Mouse (Mus musculus): ENCODE data around the gene Slc2a9.
A peak's percentile ranks its signal among the peaks of the same experiment; 100 is the strongest.

Gene Slc2a9

GRCm38 (mm10) chr5:38500043-38500442, 2.9 kb downstream of the Slc2a9 start:
- DNase-seq (ENCODE audit: low read depth): no peak

DNA sequence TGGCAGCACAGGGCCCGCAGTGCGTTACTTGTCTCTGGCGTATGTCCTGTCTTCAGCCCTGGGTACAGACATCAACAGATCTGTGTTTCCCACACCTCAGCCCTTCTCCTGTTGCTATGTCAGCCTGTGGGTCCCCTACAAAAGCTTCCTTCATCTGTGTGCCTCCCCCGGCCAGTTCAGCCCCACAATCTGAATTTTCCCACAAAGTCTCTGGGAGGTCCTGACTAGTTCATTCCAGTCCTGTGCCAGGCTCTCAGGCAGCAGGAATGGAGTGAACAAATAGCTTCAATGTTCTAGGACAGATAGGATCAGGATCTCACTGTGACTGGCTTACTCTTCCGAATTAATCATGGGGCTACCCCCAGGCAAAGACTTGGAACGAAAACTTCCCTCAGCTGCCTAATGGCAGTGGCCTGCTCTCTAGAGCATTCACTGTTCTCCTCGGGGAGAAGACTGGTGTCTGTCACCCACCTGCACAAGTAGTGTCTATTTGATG, 3.6 kb downstream of the Slc2a9 start:
- no peak for DNase-seq (ENCODE audit: low read depth)

DNA sequence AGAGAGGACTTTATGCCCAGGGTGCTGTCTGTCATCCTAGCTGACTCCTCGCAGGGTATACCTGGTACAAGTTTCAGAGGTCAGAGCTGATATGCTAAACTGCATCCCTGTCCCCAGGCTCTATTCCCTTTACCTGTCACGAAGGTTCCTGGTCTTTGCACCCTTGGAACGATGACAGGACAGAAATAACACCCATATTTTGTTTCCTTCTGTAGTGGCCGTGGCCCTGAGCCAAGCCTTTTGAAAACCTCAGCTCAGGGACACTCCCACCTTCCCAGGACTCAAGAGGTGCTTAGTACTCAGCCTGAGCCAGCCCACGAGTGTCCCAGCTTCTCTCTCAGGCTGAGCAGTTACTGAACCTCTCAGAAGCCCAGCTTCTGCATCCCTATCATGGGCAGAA, 4.5 kb downstream of the Slc2a9 start:
- no peak for DNase-seq (ENCODE audit: low read depth)

DNA sequence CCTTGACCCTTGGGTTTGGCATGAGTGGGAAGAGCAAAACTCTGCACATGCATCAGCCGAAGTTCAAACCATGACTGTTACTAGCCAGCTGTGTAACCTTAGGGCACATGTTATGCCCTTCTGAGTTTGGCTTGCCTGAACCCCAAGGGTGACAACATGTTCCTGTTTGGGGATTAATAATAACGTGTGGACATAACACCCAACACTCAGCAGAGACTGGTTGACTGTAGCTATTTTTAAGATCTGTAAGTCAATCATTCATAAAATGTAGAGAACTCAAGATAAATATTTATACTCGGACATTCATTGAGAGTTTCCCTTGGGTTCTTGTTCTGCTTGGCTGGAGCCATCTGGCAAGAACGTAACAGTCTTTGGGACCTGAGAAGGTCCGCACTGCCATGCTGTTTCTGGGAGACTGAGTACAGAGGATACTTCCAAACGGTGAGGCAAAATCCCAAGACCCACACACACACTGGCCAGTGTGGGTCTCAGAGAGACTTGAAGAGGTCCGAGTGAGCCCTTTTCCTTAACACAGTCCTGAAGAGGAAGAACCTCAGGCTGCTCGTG, 6.4 kb downstream of the Slc2a9 start:
- DNase-seq (ENCODE audit: low read depth): no peak

- no peak for DNase-seq (ENCODE audit: low read depth)
Measured at GRCm38 (mm10) chr5:38493890-38494289, 9.1 kb downstream of the Slc2a9 start.

- DNase-seq (ENCODE audit: low read depth): no peak
Measured at GRCm38 (mm10) chr5:38491763-38492162, 11.2 kb downstream of the Slc2a9 start.

DNA sequence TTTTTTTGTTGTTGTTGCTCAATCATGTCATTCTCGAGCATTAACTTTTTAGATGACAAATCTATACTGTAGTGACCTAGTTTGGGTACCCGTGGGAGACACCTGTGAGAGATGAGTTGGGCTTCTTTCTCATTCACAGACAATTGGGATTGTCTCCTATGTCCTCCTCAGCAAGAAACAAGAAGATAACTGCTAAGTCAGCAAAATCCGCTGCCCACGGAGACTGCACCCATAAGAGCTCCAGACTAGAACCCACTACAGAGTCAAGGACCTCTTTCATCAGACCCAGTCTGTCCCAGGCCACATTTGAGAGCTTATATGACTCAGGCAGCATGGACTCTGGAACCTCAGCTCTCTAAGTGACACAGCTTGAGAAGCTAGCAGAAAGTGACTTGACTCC, 13.2 kb downstream of the Slc2a9 start:
- DNase-seq (ENCODE audit: low read depth): no peak

- no peak for DNase-seq (ENCODE audit: low read depth)
Measured at GRCm38 (mm10) chr5:38488673-38489615, 14.0 kb downstream of the Slc2a9 start.

- no peak for DNase-seq (ENCODE audit: low read depth)
Measured at GRCm38 (mm10) chr5:38488026-38488425, 14.9 kb downstream of the Slc2a9 start.

GRCm38 (mm10) chr5:38487247-38487646, 15.7 kb downstream of the Slc2a9 start:
- DNase-seq (ENCODE audit: low read depth): no peak

- DNase-seq (ENCODE audit: low read depth): no peak
Measured at GRCm38 (mm10) chr5:38485946-38486345, 17.0 kb downstream of the Slc2a9 start.

DNA sequence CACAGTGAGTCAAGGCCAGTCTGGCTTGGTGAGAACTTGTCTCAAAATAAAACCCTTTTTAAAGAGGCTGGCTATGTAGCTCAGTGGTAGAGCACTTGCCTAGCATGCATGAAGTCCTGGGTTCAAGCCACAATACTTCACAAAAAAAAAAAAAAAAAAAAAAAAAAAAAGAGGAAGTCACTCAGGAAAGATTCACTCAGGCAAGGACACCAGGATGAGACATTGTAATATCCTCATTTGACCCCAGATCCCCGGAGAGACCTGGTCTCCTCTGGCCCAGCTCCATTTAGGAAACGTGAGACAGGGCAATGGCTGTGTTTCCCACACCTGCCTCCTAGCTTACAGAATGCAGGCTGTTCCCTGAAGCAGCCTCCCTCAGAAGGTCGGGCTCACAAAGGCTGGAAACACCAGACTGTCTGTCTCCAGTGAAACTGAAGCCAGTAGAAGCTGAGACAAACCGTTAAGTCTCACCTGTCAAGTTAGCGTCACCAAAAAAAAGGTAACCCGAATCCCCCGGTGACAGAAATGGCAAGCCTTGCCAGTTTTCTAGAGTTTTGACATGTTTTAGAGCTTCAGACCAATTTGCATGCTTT, 19.3 kb downstream of the Slc2a9 start:
- no peak for DNase-seq (ENCODE audit: low read depth)

- DNase-seq (ENCODE audit: low read depth): no peak
Measured at GRCm38 (mm10) chr5:38480822-38481707, 21.9 kb downstream of the Slc2a9 start.

GRCm38 (mm10) chr5:38479908-38480725, 22.8 kb downstream of the Slc2a9 start:
- peak; percentile 82 for DNase-seq (ENCODE audit: low read depth)

DNA sequence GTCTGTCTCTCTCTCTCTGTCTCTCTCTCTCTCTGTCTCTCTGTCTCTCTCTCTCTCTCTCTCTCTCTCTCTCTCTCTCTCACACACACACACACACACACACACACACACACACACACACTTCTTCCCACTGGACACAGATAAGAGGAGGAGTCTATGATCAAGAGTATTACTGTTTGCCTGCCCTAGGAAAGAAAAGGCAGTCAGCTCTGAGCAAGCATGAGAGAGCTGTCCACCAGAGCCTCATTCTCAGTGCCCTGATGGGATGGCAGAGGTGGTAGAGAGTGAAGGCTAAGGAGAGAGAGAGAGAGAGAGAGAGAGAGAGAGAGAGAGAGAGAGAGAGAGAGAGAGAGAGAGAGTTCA, 23.4 kb downstream of the Slc2a9 start:
- DNase-seq (ENCODE audit: low read depth): peak; percentile 19

DNA sequence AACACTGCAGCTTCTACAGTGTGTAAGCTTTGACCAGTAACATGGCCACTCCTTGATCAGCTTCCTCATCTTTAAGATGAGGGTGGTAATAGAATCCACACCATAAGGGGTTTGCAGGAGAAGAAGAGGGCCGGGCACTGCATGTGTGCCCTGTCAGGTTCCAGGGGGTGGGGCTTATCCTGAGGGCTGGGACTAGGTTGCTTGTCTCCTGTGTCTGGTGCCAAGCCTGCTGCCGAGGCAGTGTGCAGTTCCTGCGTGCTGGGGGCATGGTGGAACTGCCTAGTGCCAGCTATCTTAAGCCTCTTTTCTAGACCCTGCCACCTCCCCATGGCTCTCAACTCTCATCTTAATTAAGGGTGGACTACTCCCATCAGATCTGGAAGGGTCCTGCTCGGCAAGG, 23.9 kb downstream of the Slc2a9 start:
- peak; percentile 45 for DNase-seq (ENCODE audit: low read depth)

DNA sequence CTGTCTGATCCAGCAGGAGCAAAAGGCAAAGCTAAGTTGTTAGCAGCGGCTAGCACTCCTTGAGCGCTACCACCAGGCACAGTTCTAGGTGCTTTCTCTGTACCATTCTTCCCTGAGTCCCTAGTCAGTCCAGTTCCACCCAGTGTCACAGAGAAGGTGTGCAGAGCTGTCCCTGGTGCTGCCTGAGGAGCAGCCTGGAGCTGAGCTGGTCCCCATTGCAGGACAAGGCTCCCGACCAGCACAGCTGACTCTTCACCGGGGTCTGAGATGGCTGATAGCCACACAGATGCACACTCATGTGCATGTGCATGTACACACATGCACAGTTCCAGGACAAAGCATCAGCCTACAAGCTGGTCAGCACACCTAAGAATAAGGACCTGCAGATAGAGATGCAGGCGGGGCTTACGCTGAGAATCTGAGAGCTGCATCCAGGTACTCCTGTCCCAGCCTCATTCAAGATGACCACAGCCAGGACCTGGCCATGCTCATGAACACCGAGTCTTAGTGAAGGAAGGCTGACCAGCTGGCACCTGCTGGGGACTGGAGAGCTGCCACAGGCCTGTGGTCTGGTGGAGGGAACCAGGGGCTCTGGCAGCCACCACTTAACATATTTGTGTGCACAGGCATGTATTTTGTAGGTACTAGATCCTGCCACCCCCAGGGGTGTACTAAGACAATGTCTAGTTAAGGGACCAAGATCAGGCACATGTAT, 25.1 kb downstream of the Slc2a9 start:
- no peak for DNase-seq (ENCODE audit: low read depth)

DNA sequence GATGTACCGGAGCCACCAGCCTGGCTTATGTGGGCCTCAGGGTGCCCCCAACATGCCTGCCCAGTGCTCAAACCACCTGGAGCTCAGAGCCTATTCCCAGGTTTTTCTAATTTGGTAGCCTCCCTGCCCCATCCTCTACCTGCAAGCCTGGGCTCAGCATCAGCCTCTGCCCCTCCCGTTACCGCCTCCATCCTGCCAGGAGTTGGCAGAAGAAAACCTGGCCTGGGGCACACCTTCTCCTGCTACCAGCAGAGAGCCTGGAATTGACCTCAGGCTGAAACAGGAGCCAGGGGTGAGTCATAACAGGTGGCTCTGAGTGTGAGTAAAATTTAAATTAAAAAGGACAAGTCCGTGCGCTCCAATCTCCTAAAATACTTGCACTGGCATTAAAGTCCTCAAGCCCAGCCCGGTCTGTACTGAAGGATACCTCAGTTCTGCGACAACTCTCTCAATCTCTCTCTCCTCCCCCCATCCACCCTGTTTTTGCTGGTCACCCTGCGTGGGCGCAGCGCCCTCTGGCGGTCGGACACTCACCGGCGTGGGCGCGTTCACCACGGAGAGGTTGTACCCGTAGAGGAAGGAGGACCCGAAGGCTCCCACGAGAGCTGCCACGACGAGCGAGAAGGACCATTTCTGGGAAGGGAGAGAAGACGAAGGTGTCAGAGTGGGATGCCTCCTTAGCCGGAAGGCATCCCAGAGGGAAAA, 25.9 kb downstream of the Slc2a9 start:
- DNase-seq (ENCODE audit: low read depth): no peak

DNA sequence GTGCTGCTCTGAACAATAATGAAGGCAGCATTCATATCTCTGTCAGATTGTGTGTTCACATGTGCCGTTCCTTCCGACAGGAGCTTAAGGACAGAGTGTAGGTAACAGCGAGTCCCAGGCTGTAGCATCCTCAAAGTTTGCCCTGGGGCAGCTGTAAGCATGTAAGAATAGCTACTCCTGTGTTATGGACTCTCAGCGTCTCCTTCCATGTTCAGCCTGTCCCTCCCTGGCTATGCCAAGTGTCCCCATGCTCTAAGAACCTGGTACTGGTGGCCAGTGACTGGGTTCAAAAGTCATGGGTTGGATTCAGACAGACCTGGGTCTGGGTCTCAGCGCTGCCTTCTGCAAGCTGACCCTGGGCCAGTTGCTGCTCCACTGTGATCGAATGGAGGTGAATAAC, 32.1 kb downstream of the Slc2a9 start:
- no peak for DNase-seq (ENCODE audit: low read depth)

All from naive thymus-derived CD4-positive, alpha-beta T cell, adult 2 months (primary cell).